Mouse (Mus musculus): ENCODE data around the gene Krt18. TPM values are rescaled to one million over a fixed set of nuclear protein-coding genes. Genes with fewer than 3 reads are reported as not detected.

Gene Krt18
- polyA plus RNA-seq, 1 experiment from 2014 or later = 24.8 TPM

DNA sequence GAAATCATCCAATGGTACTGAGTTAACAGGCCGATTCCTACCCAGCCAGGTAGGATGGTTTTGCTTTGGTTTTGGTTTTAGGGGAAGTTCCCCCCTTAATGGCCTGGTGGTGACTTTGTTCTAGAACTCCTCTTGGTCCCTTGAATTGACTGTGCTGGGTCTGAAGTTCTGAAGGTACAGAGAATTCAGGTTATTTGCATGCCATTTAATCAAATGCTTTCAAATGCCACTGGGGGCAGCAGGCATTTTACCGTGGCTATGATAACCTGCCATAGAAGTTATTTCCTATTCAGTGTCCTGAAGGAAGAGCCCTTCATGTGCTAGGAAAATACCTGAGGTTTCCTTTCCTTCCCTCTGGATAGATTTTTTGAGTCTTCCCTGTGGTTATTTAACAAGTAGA, 52.4 kb downstream of the Krt18 start:
- H3K27me3 ChIP-seq = no peaks in the 10 kb centered on the region
- ChIA-PET POLR2A (interaction anchor here (0.6 kb wide), 1 partner anchor 20 kb away, joined by 3 read pairs; no protein-coding TSS in a partner anchor), CTCF (interaction anchor here (1.2 to 4.4 kb wide), 3 partner anchors 11 to 764 kb away, joined by 3 to 19 read pairs (median 4); partner anchors contain the start of gene Tns2)
- peak; percentile 42 for TF ChIP-seq CTCF (IDR thresholded peaks at IDR 0.05)
- ATAC-seq = no peak
- in situ Hi-C loops (cut with MboI; ENCODE audit: low pct_unique_long_range_greater_than_20kb) = no loop called here
- no peak for DNase-seq (ENCODE audit: low read depth, low spot score)

Other genes with a start within 250 kb of the Krt18 start
- not detected for gene Krt72, start 241.7 kb upstream of the Krt18 start, polyA plus RNA-seq (2021)
- gene Krt73, start 225.8 kb upstream of the Krt18 start, polyA plus RNA-seq (2021) = not detected
- gene Krt2, start 210.0 kb upstream of the Krt18 start, polyA plus RNA-seq (2021) = not detected
- not detected for gene Krt1, start 177.4 kb upstream of the Krt18 start, polyA plus RNA-seq (2021)
- not detected for gene Krt77, start 158.5 kb upstream of the Krt18 start, polyA plus RNA-seq (2021)
- not detected for gene Krt76, start 135.3 kb upstream of the Krt18 start, polyA plus RNA-seq (2021)
- 0.19 TPM for gene Krt4, start 103.4 kb upstream of the Krt18 start, polyA plus RNA-seq (2021)
- gene Krt79, start 87.9 kb upstream of the Krt18 start, polyA plus RNA-seq (2021) = 1.3 TPM
- gene Krt78, start 73.9 kb upstream of the Krt18 start, polyA plus RNA-seq (2021) = 0.05 TPM
- gene Krt8, start 23.7 kb upstream of the Krt18 start, polyA plus RNA-seq (2021) = 73.5 TPM
- 237 TPM for gene Eif4b, start 45.6 kb downstream of the Krt18 start, polyA plus RNA-seq (2021)
- 53.6 TPM for gene Tns2, start 72.2 kb downstream of the Krt18 start, polyA plus RNA-seq (2021)
- 47.4 TPM for gene Spryd3, start 108.1 kb downstream of the Krt18 start, polyA plus RNA-seq (2021)
- 0.05 TPM for gene Igfbp6, start 116.2 kb downstream of the Krt18 start, polyA plus RNA-seq (2021)
- gene Soat2, start 122.3 kb downstream of the Krt18 start, polyA plus RNA-seq (2021) = 0.13 TPM
- 96.4 TPM for gene Zfp740, start 175.1 kb downstream of the Krt18 start, polyA plus RNA-seq (2021)
- 79.6 TPM for gene Csad, start 176.5 kb downstream of the Krt18 start, polyA plus RNA-seq (2021)
- 0.35 TPM for gene Itgb7, start 203.8 kb downstream of the Krt18 start, polyA plus RNA-seq (2021)
- gene Rarg, start 229.3 kb downstream of the Krt18 start, polyA plus RNA-seq (2021) = 32.0 TPM
- gene Gm9918, start 242.4 kb downstream of the Krt18 start, polyA plus RNA-seq (2021) = 0.03 TPM